Mouse (Mus musculus) gonadal fat pad, adult 2 months (tissue): Measurements from ENCODE around the gene Sf3a3. TPM values are rescaled to one million over a fixed set of nuclear protein-coding genes. Genes with fewer than 3 reads are reported as not detected.

Experiments used
- DNase-seq: peaks from one replicate; pipeline ENCODE4 v3.0.0-alpha.2; 2012; ENCODE audit warnings: low read depth
- polyA plus RNA-seq: library from polyadenylated mRNA; depleted of rRNA; stranded (reverse); fragments of >200 nt; gene quantifications from 2 replicates; pipeline ENCODE4 v1.2.3, GENCODE M21; 2012

The Sf3a3 gene
- polyA plus RNA-seq, 1 experiment, result 14.4 TPM

- no peak for DNase-seq
These were observed 24.2 kb downstream of the Sf3a3 start for GRCm38 (mm10) chr4:124738783-124739182.

- no peak for DNase-seq
These were observed 27.1 kb downstream of the Sf3a3 start, which contains the start of gene Inpp5b for GRCm38 (mm10) chr4:124741376-124742343. Gene Inpp5b, plus strand, starts transcription at chr4:124741850.

- DNase-seq, result no peak
These were observed 28.3 kb downstream of the Sf3a3 start for GRCm38 (mm10) chr4:124742839-124743238.

- DNase-seq, result no peak
These were observed 32.0 kb downstream of the Sf3a3 start for GRCm38 (mm10) chr4:124746577-124746976.

- no peak for DNase-seq
These were observed 33.3 kb downstream of the Sf3a3 start for GRCm38 (mm10) chr4:124747851-124748250.

GRCm38 (mm10) chr4:124751300-124752250, 37.0 kb downstream of the Sf3a3 start:
- DNase-seq, result peak; percentile 78

GRCm38 (mm10) chr4:124752281-124753199, 38.0 kb downstream of the Sf3a3 start:
- no peak for DNase-seq

- no peak for DNase-seq
These were observed 41.0 kb downstream of the Sf3a3 start for GRCm38 (mm10) chr4:124755526-124755925.

GRCm38 (mm10) chr4:124759305-124759811, 44.8 kb downstream of the Sf3a3 start:
- DNase-seq, result no peak

- no peak for DNase-seq
These were observed 46.6 kb downstream of the Sf3a3 start for GRCm38 (mm10) chr4:124761201-124761600.

GRCm38 (mm10) chr4:124762858-124763452, 48.4 kb downstream of the Sf3a3 start:
- DNase-seq, result peak; percentile 88

- DNase-seq, result no peak
These were observed 51.4 kb downstream of the Sf3a3 start for GRCm38 (mm10) chr4:124765802-124766565.

- no peak for DNase-seq
These were observed 52.0 kb downstream of the Sf3a3 start for GRCm38 (mm10) chr4:124766566-124766940.

- DNase-seq, result no peak
These were observed 54.5 kb downstream of the Sf3a3 start for GRCm38 (mm10) chr4:124768963-124769591.

- no peak for DNase-seq
These were observed 56.0 kb downstream of the Sf3a3 start for GRCm38 (mm10) chr4:124770624-124771023.

- no peak for DNase-seq
These were observed 57.5 kb downstream of the Sf3a3 start for GRCm38 (mm10) chr4:124772125-124772524.

- no peak for DNase-seq
These were observed 58.9 kb downstream of the Sf3a3 start for GRCm38 (mm10) chr4:124773449-124773848.

GRCm38 (mm10) chr4:124773995-124774394, 59.4 kb downstream of the Sf3a3 start:
- no peak for DNase-seq

- DNase-seq, result no peak
These were observed 59.9 kb downstream of the Sf3a3 start for GRCm38 (mm10) chr4:124774429-124774828.
